Mouse (Mus musculus) Patski (cell line): ENCODE measurements at regions not wholly inside any gene's neighbourhood (a gene's known extent, or its start where the extent isn't known, plus 50 kb on each side); places are given as distances from the start of the nearest gene placed in this dataset.

Source experiments
- ATAC-seq: fragments of 100-300 bp; one replicate; pipeline ENCODE4 v1.8.0; 2021
- CTCF ChIA-PET: fragments of 350-600 bp; sonication (Branson Sonifier 250); formaldehyde crosslinking; loops from one replicate; lab custom pipeline; 2022; ENCODE audit warnings: inconsistent platforms; lab: Charles Lee
- POLR2A ChIA-PET: fragments of 350-600 bp; sonication (Branson Sonifier 250); formaldehyde crosslinking; loops from one replicate; lab custom pipeline; 2022; ENCODE audit warnings: antibody characterized with exemption, inconsistent platforms; lab: Charles Lee
- DNase-seq: peaks from one replicate; pipeline ENCODE4 v3.0.0-alpha.2; 2011; ENCODE audit warnings: low read depth, low spot score
- H3K27me3 ChIP-seq: fragments of 371-371 bp; one replicate; pipeline ENCODE4 v1.5.1; 2021
- CTCF ChIP-seq: fragments of 100-300 bp; IDR thresholded peaks from one replicate; pipeline ENCODE4 v1.5.1; 2021
- in situ Hi-C: fragments of 300-500 bp; cut with MboI; formaldehyde crosslinking; loops from 3 replicates; pipeline ENCODE4 v1.11.1; 2018; ENCODE audit warnings: low pct_unique_long_range_greater_than_20kb, mixed read lengths

DNA sequence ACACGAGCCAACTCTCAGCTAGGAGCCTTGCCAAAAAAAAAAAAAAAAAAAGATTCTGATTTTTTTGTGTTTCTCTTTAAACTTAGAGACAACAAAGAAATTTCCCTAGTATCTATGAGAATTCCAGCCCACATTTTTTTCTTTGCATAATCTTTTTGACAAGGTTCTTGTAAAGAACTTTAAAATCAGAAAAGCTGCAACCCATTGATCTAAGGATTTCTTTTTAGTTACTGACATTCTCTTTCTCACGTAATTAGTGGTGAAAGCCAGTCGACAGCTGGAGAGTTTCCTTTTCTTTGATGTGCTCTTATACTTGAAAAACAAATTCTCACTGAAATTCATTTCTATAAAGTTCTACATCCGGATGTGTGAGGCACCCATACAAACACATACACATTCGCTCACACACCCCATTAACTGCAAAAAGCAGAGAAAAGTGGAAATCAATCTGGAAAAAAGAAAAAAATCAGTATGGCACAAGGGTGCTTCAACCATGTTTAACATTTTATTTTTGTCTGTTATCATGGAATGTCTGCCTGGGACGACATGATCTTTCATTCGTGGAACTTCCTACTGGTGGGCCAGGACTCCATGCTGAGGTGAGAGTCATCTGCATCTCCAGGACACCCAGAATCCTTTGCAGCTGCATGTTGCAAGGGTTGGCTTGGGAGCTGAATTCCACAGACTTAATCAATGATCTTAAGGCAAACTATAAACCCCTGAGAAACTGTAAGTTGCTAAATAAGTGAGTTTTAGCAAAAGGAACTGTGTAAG, 124.0 kb upstream of the Zpld1 start:
- peaks cover 16% of the 10 kb centered on the region for H3K27me3 ChIP-seq
- in situ Hi-C loops: no loop called here
- DNase-seq (no peak), ATAC-seq (no peak)
- ChIA-PET CTCF (no interaction called here), POLR2A (no interaction called here)
- TF ChIP-seq CTCF: no peak

DNA sequence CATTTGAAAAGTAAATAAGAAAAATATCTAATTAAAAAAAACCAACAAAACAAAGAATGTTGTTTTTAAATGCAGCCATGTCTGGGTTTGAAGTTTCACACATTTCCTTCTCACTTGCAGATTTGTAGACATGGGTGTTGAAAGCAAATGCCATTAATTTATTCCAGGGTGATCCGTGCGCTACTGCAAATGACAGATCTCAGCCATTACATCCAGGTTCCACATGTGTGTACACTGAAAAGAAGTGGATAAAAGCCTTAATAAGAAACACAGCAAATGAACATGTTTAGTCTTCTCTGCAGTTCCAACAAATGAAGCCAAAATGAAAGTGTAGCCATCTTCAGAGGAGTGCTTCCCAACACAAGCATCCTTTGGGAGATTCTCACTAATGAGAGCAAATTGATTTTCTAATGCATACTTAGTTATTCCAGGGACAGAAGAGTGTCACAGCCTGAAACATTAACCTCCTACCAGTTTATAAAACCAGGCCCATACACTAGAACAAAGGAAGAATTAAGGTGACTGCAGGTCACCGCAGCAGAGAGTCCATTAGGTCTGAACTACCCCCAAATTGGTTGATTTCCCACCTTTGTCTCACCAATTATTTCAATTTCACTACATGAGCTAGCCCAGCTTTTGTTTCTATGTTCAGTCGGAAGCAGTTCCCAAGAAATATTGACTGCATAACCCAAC, 123.2 kb upstream of the Zpld1 start:
- DNase-seq (no peak), ATAC-seq (no peak)
- ChIA-PET POLR2A (no interaction called here), CTCF (no interaction called here)
- no peak for TF ChIP-seq CTCF
- in situ Hi-C loops: no loop called here
- H3K27me3 ChIP-seq: peaks cover 22% of the 10 kb centered on the region

DNA sequence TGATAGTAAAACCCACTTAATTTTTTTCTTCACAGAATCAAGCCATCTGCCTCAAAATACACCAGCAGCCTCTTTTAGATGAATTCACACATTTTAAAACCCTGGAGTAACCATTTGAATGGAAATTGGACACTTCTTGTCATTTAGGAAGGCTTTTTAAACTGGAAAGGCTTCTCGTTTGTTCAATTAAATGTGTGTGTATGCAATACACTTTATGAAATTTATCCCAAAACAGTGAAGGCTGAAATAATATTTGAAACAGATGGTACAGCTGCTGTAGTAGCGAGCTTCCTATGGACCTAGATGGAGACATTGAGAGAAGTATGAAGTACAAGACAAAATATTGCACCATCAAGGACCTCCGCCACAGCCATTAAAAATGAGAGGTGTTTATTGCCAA, 121.1 kb upstream of the Zpld1 start:
- ChIA-PET POLR2A (no interaction called here), CTCF (no interaction called here)
- peaks cover 19% of the 10 kb centered on the region for H3K27me3 ChIP-seq
- DNase-seq (no peak), ATAC-seq (no peak)
- in situ Hi-C loops: no loop called here
- no peak for TF ChIP-seq CTCF

DNA sequence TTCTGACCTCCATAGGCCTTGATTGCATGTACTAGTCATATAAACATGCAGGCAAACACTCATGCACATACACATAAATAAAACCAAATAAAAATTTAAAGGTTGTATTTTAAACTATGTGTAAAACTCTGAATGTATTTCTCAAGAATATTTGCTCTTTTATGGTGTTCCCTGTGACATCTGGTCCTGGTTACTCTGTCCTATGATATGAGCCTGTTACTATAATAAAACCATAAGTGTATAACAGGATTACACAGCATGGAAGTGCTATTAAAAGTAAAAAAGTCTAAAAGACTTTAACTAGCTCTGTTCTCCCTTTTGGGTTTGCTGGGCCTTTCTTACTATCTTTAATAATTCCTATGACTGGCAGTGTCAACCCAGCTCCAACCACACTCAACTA, 103.0 kb upstream of the Zpld1 start:
- DNase-seq (no peak), ATAC-seq (no peak)
- in situ Hi-C loops: no loop called here
- no peaks in the 10 kb centered on the region for H3K27me3 ChIP-seq
- ChIA-PET CTCF (no interaction called here), POLR2A (no interaction called here)
- no peak for TF ChIP-seq CTCF

DNA sequence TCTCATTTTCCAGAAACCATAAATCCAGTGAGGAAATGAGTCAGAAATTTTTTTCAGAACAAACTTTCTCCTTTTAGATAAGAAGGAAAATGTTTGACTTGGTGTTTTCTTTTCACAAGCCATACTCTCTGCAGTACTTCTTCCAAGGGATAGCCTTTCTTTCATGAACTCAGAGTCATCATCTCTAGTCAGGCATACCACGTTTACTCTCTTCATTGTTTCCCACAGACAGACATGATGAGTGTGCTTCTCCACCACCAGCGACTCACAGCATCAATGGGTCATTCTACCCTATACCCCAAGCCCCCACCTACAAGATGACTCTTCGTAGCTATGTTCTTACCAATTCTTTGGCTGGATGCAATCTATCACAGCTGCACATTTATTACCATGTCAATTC, 97.1 kb upstream of the Zpld1 start:
- in situ Hi-C loops: no loop called here
- ChIA-PET CTCF (no interaction called here), POLR2A (no interaction called here)
- ATAC-seq (peak; percentile 79), DNase-seq (peak; percentile 17)
- TF ChIP-seq CTCF: no peak
- H3K27me3 ChIP-seq: no peaks in the 10 kb centered on the region

DNA sequence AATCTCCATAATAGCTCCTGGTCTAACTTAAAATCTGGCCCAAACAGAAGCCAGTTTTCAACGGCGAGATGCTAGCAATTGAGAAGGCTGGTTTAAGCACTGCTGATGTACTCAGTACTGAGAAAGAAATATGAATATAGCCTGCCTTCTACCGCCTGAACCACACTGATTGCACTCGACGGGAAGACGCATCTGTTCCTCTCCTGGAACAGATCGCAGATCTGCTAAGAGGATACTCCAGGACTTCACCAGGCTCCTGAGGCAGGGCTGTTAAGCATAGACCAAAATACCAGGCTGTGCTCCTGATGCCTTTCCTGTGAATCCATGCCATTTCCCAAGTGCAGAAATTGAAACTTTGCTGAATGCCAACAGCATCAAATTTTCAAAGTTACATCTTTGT, 92.6 kb upstream of the Zpld1 start:
- TF ChIP-seq CTCF: no peak
- ChIA-PET CTCF (no interaction called here), POLR2A (no interaction called here)
- no peak for DNase-seq
- ATAC-seq: no peak
- in situ Hi-C loops: no loop called here
- no peaks in the 10 kb centered on the region for H3K27me3 ChIP-seq

DNA sequence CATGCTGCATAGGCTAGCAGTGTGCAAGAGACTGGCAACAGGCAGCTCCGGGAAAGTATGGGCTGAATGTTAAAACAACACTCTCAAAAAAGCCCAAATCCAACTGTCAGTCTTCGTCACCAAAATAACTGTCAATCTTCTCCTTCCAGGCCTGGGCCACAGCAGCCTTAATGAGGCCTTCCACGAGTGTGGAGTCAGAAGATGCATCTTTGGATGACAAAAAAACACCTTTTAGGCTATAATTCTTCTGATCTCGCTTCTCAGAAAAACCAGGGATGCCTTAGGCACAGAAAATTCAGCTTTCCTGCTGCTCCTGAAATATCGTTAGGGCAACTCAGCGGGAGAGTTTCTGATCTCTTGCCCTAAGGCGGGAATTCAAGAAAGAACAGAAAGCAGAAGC, 82.2 kb upstream of the Zpld1 start:
- no peaks in the 10 kb centered on the region for H3K27me3 ChIP-seq
- TF ChIP-seq CTCF: no peak
- ATAC-seq (no peak), DNase-seq (no peak)
- in situ Hi-C loops: no loop called here
- CTCF ChIA-PET: no interaction called here
- POLR2A ChIA-PET: no interaction called here

DNA sequence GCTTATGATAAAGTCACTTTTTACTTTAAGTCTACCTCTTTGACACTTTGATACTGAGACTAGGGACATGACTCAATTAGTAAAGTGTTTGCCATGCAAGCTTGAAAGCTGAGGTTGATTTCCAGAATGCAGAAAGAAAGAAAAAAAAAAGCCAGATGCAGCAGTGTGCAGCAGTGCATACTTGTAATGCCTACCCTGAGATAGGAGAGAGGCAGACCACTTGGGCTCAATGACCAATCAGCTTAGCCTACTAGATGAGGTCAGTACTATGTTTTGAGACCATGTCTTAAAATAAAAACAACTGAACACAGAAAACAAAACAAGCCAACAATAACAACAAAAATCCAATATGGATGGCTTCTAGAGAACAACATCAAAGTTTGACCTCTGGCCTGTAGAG, 81.4 kb upstream of the Zpld1 start:
- in situ Hi-C loops: no loop called here
- CTCF ChIA-PET: no interaction called here
- no peaks in the 10 kb centered on the region for H3K27me3 ChIP-seq
- DNase-seq (no peak), ATAC-seq (no peak)
- no peak for TF ChIP-seq CTCF
- POLR2A ChIA-PET: interaction anchor here (0.7 kb wide), 1 partner anchor 31 kb away, joined by 4 read pairs; no protein-coding TSS in a partner anchor

DNA sequence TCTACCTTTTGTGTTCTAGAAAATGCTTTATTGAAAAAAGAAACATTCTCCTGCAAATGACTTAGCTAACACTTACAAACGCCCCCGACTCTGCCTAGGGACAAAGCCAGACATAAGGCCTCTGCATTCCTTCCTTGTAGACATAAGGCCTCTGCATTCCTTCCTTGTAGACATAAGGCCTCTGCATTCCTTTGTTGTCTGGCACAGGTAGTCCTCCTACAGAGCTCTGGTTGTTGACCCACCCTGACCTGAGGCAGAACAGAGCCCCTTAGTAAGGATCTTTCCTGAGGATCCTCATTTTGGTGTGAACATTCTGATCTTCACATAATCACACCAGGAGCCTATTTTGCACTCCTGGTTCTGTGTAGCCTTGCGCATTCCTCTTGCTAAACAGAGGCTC, 80.9 kb upstream of the Zpld1 start:
- CTCF ChIA-PET: no interaction called here
- TF ChIP-seq CTCF: no peak
- DNase-seq (no peak), ATAC-seq (peak; percentile 21)
- H3K27me3 ChIP-seq: no peaks in the 10 kb centered on the region
- POLR2A ChIA-PET: interaction anchor here (0.7 kb wide), 1 partner anchor 32 kb away, joined by 4 read pairs; no protein-coding TSS in a partner anchor
- in situ Hi-C loops: no loop called here

DNA sequence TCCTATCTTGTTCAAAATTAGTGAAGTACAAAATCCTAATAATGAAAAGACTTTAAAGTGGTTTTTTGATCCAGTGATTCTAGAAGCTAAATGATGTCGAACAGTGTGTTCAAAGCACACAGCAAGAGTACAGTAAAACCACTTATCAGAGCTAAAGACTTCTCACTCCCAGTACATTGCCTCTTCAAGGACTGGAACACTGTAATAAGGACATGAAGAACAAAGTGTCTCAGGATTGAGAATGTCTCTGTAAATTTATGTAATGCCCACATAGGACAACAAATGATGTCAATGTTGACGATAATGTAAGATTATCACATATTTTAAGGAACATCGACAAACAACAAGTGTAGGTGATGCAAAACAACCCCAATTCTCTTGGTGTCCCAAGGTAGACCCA, 78.1 kb upstream of the Zpld1 start:
- POLR2A ChIA-PET: no interaction called here
- CTCF ChIA-PET: no interaction called here
- no peak for TF ChIP-seq CTCF
- peaks cover 7% of the 10 kb centered on the region for H3K27me3 ChIP-seq
- in situ Hi-C loops: no loop called here
- no peak for DNase-seq
- ATAC-seq: no peak

DNA sequence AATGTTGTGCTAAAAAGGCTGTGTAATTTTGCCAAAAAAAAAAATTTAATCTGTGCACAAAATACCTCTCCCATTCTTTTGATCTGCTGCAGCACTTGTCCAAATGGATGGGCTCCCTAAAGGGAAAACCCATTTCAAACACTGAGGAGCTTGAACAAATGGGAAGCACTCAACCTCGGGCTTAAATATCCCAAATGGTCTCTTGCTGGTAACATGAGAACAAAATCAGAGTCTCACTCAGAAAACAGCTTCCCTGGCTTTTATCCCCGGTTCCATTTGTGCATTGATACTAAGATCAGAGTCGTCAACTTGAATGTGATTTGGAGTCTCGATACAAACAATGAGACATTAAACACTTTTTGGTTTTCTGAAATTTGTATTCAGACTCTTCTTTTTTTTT, 59.9 kb upstream of the Zpld1 start:
- H3K27me3 ChIP-seq: peaks cover 3% of the 10 kb centered on the region
- DNase-seq (no peak), ATAC-seq (no peak)
- CTCF ChIA-PET: no interaction called here
- TF ChIP-seq CTCF: no peak
- POLR2A ChIA-PET: no interaction called here
- in situ Hi-C loops: no loop called here
